Mouse (Mus musculus) limb, embryonic 12.5 days (tissue): Measurements from ENCODE around the gene Celf2. TPM values are rescaled to one million over a fixed set of nuclear protein-coding genes. Genes with fewer than 3 reads are reported as not detected.
A peak's percentile ranks its signal among the peaks of the same experiment; 100 is the strongest.

Experiments
- ATAC-seq: fragments of 200-750 bp; cut with Nextera tagmentation; 2 replicates; pipeline ENCODE4 v1.8.0; 2017; ENCODE audit warnings: low read depth, moderate TSS enrichment; ENCODE audit not compliant: insufficient number of reproducible peaks, insufficient read depth, low FRiP score, low TSS enrichment
- H3K27ac ChIP-seq: fragments of 300-500 bp; sonication (generic); 2 replicates; pipeline ENCODE4 v1.5.1; 2016; ENCODE audit warnings: mild to moderate bottlenecking, moderate library complexity
- H3K27me3 ChIP-seq: fragments of 300-500 bp; sonication (generic); 2 replicates; pipeline ENCODE4 v1.6.1; 2016; ENCODE audit warnings: mild to moderate bottlenecking, moderate library complexity
- H3K36me3 ChIP-seq: fragments of 300-500 bp; sonication (generic); 2 replicates; pipeline ENCODE4 v1.6.1; 2016; ENCODE audit warnings: mild to moderate bottlenecking, moderate library complexity
- H3K4me1 ChIP-seq: fragments of 300-500 bp; sonication (generic); replicated peaks from 2 replicates; pipeline ENCODE4 v1.6.1; 2016
- H3K4me2 ChIP-seq: fragments of 300-500 bp; sonication (generic); 2 replicates; pipeline ENCODE4 v1.6.1; 2016; ENCODE audit warnings: mild to moderate bottlenecking, moderate library complexity
- H3K4me3 ChIP-seq: fragments of 300-500 bp; sonication (generic); replicated peaks from 2 replicates; pipeline ENCODE4 v1.5.1; 2016; ENCODE audit warnings: mild to moderate bottlenecking
- H3K9ac ChIP-seq: fragments of 300-500 bp; sonication (generic); replicated peaks from 2 replicates; pipeline ENCODE4 v1.6.1; 2016; ENCODE audit warnings: mild to moderate bottlenecking, moderate library complexity
- H3K9me3 ChIP-seq: fragments of 300-500 bp; sonication (generic); 2 replicates; pipeline ENCODE4 v1.6.1; 2016; ENCODE audit warnings: mild to moderate bottlenecking, moderate library complexity
- WGBS: fragments of 180-500 bp; shearing (Covaris S2); methylation state at CpG from one replicate; pipeline ENCODE4 v1.1.7; 2016; 5-methylcytosine and 5-hydroxymethylcytosine counted together
- polyA plus RNA-seq: library from polyadenylated mRNA; unstranded; fragments of >200 nt; fragmentation: Nextera tagmentation; extraction: Ambion mirVana; gene quantifications from 2 replicates; pipeline ENCODE4 v1.2.1, GENCODE M21; 2016

The Celf2 gene
- polyA plus RNA-seq, 1 experiment from 2014 or later: 35.6 TPM

DNA sequence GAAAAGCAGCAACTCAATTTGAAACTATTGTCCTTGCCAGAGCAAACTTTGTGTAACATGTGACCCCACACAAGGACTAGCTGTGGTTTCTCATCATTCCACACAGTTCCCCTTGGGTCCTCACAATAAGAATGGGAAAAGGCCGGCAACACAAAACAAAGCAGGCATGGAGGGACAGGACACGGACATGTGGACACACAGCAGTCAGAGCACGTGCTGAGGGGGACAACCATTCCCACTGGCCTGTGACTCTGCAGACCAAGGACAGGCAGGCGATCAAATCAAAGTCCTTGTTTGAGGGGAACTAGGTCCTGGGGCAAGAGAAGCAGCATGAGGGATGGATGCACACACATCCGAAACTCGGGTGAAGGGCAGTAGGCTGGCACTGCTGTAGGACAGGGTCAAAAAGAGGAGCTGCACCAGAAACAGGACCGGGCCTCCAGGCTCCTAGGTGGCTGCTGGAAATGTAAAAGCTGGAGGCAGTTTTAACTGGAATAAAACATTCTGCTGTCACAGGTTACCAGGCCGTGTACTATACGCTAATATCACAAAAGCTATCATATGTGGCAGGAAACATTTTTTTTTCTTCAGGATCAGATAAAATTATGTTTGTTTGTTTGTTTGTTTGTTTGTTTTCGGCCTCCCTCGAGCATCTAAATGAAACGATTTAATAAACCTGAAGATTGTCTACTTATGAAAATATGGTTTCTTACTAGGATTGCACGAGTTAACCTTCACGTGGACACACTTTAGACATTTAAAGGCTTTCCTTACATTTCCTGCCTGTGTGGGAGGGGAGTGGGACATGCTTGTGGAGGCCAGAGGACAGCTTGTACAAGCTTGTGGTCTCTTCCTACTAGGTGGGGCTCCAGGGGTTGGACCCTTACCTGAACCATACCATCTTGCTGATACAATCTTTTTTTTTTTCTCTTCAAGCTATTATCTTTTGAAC lies 950.8 kb downstream of the Celf2 start:
- Histone ChIP-seq H3K4me2 (no peak overlapping the region), H3K4me3 (no peak overlapping the region), H3K9ac (no peak overlapping the region), H3K27ac (no peak overlapping the region), H3K9me3 (no peaks in the 10 kb centered on the region), H3K4me1 (no peaks in the 10 kb centered on the region), H3K27me3 (no peaks in the 10 kb centered on the region), H3K36me3 (no peaks in the 10 kb centered on the region)
- 86% methylated on average over 14 of the region's 14 CpGs for WGBS
- no peak for ATAC-seq

GRCm38 (mm10) chr2:6557749-6558148 lies 951.6 kb downstream of the Celf2 start:
- 83% methylated on average over 3 of the region's 3 CpGs for WGBS
- no peak for ATAC-seq
- H3K27ac ChIP-seq: no peak overlapping the region
- no peak overlapping the region for H3K4me3 ChIP-seq
- H3K4me1 ChIP-seq: no peaks in the 10 kb centered on the region
- H3K9ac ChIP-seq: no peak overlapping the region
- no peaks in the 10 kb centered on the region for H3K9me3 ChIP-seq
- no peaks in the 10 kb centered on the region for H3K36me3 ChIP-seq
- H3K4me2 ChIP-seq: no peak overlapping the region
- no peaks in the 10 kb centered on the region for H3K27me3 ChIP-seq

DNA sequence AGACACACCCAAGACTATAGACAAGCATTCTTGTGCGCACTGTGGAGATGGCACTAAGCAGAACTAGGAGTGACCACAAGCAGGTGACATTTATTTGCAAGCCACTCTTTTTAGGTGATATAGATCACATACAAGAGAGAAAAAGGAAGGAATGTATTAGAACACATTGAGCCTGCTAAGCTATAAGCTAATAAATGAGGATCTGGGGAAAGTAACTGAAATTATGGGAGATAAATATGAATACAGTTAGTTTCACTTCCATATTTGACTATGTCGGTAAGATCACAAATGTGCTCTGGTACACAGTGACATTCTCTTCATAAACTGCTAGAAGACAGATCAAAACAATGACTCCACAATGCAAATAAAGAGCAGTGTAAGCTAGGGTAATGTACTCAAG lies 952.5 kb downstream of the Celf2 start:
- Histone ChIP-seq H3K4me2 (no peak overlapping the region), H3K27ac (no peak overlapping the region), H3K4me3 (no peak overlapping the region), H3K27me3 (no peaks in the 10 kb centered on the region), H3K4me1 (no peaks in the 10 kb centered on the region), H3K9me3 (no peaks in the 10 kb centered on the region), H3K9ac (no peak overlapping the region), H3K36me3 (no peaks in the 10 kb centered on the region)
- 97% methylated on average over 2 of the region's 2 CpGs for WGBS
- no peak for ATAC-seq

- no peak overlapping the region for H3K4me3 ChIP-seq
- no peak overlapping the region for H3K27ac ChIP-seq
- ATAC-seq: no peak
Measured at GRCm38 (mm10) chr2:6553656-6554055, 955.7 kb downstream of the Celf2 start.

GRCm38 (mm10) chr2:6549251-6549650 lies 960.1 kb downstream of the Celf2 start:
- Histone ChIP-seq H3K27me3 (no peaks in the 10 kb centered on the region), H3K36me3 (no peaks in the 10 kb centered on the region), H3K4me2 (no peak overlapping the region), H3K9ac (no peak overlapping the region), H3K27ac (no peak overlapping the region), H3K9me3 (no peaks in the 10 kb centered on the region), H3K4me3 (no peak overlapping the region), H3K4me1 (peaks cover 7% of the 10 kb centered on the region)
- 90% methylated on average over 7 of the region's 7 CpGs for WGBS
- ATAC-seq: no peak

More at GRCm38 (mm10) chr2:6553656-6554055, 955.7 kb downstream of the Celf2 start:
- Histone ChIP-seq H3K36me3 (no peaks in the 10 kb centered on the region), H3K9me3 (no peaks in the 10 kb centered on the region), H3K27me3 (no peaks in the 10 kb centered on the region), H3K4me2 (no peak overlapping the region), H3K9ac (no peak overlapping the region), H3K4me1 (no peaks in the 10 kb centered on the region)
- WGBS: 90% methylated on average over 7 of the region's 7 CpGs

DNA sequence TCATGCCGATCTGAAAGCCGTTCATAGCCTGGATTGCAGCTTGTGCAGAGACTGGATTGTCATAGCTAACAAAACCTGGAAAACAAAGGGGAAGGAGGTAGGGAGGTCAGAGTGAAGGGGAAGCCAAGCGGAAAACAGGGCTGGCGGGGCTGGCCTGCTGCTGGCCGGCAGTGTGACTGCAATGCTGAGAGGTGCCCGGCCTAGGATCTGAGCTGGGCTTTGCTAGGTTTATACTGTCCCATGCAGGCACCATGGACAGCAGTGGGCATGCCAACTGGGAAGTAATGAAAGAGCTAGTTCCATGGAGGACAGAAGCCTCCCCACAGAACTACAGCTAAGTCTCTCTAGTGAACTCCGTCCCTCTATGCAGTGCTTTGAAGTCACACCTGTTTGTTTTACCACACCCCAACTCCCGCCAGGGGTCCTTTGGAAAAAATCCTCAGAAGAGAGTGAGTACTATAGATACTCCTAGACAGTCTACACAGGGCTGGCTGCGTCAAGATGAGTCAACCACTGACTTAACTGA lies 962.2 kb downstream of the Celf2 start:
- no peaks in the 10 kb centered on the region for H3K27me3 ChIP-seq
- ATAC-seq: no peak
- H3K27ac ChIP-seq: peak overlapping the region; percentile 35; the same call in 1 of the 2 replicates
- H3K9me3 ChIP-seq: no peaks in the 10 kb centered on the region
- no peak overlapping the region for H3K4me3 ChIP-seq
- WGBS: 63% methylated on average over 9 of the region's 9 CpGs
- no peak overlapping the region for H3K4me2 ChIP-seq
- H3K36me3 ChIP-seq: no peaks in the 10 kb centered on the region
- H3K4me1 ChIP-seq: peaks cover 7% of the 10 kb centered on the region
- no peak overlapping the region for H3K9ac ChIP-seq

DNA sequence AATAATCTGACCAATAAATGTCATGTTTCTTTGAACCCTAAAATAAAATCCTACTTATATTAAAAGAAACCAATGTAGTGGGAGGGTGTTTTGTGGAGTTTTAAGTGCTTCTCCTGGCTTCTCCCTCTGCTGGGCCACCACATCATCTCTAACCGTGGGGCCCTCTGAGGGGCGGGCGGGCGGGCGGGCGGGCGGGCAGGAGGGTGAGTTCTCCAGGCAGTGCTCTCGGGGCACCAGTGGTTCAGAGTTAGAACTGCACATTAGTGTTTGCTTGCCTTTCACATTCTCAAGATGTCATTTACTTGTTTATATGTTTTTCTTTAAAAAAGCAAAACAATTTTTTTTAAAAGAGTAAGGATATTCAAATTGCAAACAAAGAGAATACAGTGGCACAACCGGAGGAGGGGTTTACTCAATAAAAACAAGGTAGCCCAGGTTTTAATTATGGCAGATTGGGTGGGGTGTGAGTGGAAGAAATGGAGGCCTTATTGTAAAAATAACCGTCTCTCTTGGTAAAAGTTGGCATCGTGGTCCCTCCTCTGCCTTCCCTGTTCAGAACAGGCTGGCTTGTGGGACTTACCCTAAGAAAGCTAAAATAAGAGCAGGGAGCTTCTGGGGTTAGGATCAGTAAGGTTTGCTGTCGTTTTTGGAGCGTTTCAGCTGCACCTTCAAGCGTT lies 962.8 kb downstream of the Celf2 start:
- Histone ChIP-seq H3K9ac (no peak overlapping the region), H3K27me3 (no peaks in the 10 kb centered on the region), H3K4me3 (no peak overlapping the region), H3K4me2 (no peak overlapping the region), H3K4me1 (peaks cover 7% of the 10 kb centered on the region), H3K9me3 (no peaks in the 10 kb centered on the region), H3K36me3 (no peaks in the 10 kb centered on the region), H3K27ac (peak overlapping the region; percentile 35; the same call in 1 of the 2 replicates)
- no peak for ATAC-seq
- 75% methylated on average over 14 of the region's 14 CpGs for WGBS

GRCm38 (mm10) chr2:6545127-6545931 lies 964.0 kb downstream of the Celf2 start:
- Histone ChIP-seq H3K9me3 (no peaks in the 10 kb centered on the region), H3K4me3 (no peak overlapping the region), H3K36me3 (no peaks in the 10 kb centered on the region), H3K27ac (no peak overlapping the region), H3K4me1 (peaks cover 12% of the 10 kb centered on the region), H3K4me2 (no peak overlapping the region), H3K9ac (no peak overlapping the region), H3K27me3 (no peaks in the 10 kb centered on the region)
- WGBS: 88% methylated on average over 10 of the region's 10 CpGs
- ATAC-seq: no peak

DNA sequence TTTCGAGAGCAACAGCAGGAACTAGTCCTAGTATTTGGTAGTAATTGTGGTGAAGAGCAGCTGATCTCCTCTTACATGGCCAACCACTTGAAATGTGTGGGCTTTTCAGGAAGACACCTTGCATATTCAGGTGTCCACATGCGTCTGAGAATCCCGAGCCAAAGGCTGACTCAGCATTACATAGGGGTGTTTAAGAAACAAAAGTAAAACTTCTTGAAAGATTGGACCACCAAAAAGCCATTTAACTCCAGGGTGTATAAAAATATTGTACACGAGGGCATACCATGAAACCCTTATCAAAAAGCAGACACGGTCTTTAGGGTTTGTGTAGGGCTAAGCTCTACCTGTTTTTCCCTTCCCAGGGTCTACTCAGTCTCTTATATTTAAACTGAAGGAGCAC lies 965.7 kb downstream of the Celf2 start:
- ATAC-seq: no peak
- no peaks in the 10 kb centered on the region for H3K9me3 ChIP-seq
- WGBS: 85% methylated on average over 5 of the region's 5 CpGs
- no peaks in the 10 kb centered on the region for H3K36me3 ChIP-seq
- no peak overlapping the region for H3K4me3 ChIP-seq
- H3K27ac ChIP-seq: no peak overlapping the region
- no peak overlapping the region for H3K4me2 ChIP-seq
- no peak overlapping the region for H3K9ac ChIP-seq
- H3K4me1 ChIP-seq: peaks cover 15% of the 10 kb centered on the region
- H3K27me3 ChIP-seq: no peaks in the 10 kb centered on the region

GRCm38 (mm10) chr2:6542556-6543180 lies 966.7 kb downstream of the Celf2 start:
- no peaks in the 10 kb centered on the region for H3K27me3 ChIP-seq
- H3K4me3 ChIP-seq: no peak overlapping the region
- H3K4me2 ChIP-seq: no peak overlapping the region
- ATAC-seq: no peak
- no peaks in the 10 kb centered on the region for H3K9me3 ChIP-seq
- H3K27ac ChIP-seq: no peak overlapping the region
- no peaks in the 10 kb centered on the region for H3K36me3 ChIP-seq
- WGBS: 91% methylated on average over 12 of the region's 12 CpGs
- peaks cover 15% of the 10 kb centered on the region for H3K4me1 ChIP-seq
- H3K9ac ChIP-seq: no peak overlapping the region
